Mouse (Mus musculus) right cerebral cortex, postnatal 25 days (tissue): ENCODE measurements around the gene Il20rb.

Experiments used
- DNase-seq: peaks from one replicate; pipeline ENCODE4 v3.0.0; 2022

Gene Il20rb

DNA sequence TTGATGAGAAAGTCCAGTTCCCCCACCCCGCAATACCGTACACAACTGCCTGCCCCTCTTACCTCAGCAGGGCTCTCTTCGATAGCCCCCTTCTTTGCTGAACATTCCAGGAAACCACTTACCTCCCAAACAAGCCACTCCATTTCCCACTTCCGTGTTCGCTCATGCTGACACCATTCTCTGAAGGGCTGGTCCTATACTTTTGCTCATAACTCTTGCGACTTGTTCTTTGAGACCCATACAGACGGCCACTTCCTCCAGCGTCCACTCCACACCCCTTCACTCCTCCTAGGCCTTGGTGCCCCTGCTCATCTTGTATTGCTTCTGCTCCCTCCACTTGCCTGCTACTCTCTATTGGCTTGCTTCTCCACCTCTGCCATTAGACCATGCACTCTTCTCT, 67.5 kb downstream of the Il20rb start:
- no peak for DNase-seq

DNA sequence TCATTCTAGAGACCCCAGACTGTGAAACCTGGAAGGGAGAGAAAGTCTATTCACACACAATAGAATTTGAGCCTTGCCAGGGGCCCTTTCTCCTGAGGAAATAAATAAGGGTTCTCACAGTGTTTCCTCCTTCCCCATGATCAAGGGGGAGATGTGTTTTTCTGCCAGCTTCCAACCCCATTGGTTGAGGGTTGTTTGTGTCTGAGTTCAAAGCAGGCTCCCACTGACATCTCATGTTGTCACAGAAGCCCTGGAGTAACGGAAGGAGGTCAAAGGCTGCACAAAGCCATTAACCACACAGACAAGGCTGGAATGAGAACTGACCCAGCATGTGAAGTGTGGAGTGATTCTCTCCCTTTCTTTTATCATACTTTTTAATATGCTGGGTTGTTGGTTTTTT, 69.8 kb downstream of the Il20rb start:
- no peak for DNase-seq

GRCm38 (mm10) chr9:100416299-100416698, 70.3 kb downstream of the Il20rb start:
- DNase-seq, result no peak

DNA sequence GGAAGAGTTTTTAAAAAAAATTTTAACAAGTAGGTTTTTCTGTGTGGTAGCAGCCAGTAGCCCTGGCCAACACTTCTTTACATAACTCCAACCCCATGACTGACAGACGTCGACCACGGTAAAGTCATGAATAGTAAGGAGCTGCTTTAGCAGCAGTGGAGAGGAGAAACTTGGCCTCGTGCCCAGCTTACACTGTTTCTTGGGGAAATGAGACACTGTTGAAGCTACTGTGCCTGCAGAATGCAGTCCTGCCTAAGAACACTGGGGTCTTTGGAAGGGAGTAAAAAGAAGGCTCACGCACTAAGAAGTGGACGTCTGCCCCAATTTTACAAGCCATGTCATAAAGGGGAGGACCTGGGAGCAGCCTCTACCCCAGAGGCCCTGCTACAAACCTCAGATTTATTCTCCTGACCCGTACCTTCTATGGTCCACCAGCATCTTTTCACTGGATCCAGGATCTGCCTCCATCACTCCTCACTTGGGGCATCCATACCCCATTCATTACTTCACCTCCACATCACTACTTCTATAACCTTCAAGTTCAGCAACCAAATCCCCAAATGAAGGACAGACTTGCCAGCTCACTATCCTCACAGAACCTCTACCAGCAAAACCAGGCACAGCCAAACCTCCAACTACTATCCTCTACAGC, 71.1 kb downstream of the Il20rb start:
- DNase-seq, result peak; percentile 27
